Mouse (Mus musculus) ovary, adult 18-20 months (tissue): Measurements from ENCODE around the gene Ap1m1.
A peak's percentile ranks its signal among the peaks of the same experiment; 100 is the strongest.

Experiments
- DNase-seq: peaks from one replicate; pipeline ENCODE4 v3.0.0; 2022; ENCODE audit warnings: low spot score, mixed read lengths

Gene Ap1m1

GRCm38 (mm10) chr8:72239499-72240402 lies at the start of gene Ap1m1:
Ap1m1 (plus strand) TSS chr8:72240018.
- DNase-seq, result peak; percentile 98

- DNase-seq, result no peak
These were observed 49.6 kb upstream of the Ap1m1 start for GRCm38 (mm10) chr8:72190215-72190539.

GRCm38 (mm10) chr8:72192065-72192464 lies 47.8 kb upstream of the Ap1m1 start:
- no peak for DNase-seq

GRCm38 (mm10) chr8:72197997-72198396 lies 41.8 kb upstream of the Ap1m1 start:
- no peak for DNase-seq

GRCm38 (mm10) chr8:72208582-72208981 lies 31.2 kb upstream of the Ap1m1 start:
- no peak for DNase-seq

GRCm38 (mm10) chr8:72210222-72210621 lies 29.6 kb upstream of the Ap1m1 start:
- no peak for DNase-seq

GRCm38 (mm10) chr8:72210710-72211109 lies 29.1 kb upstream of the Ap1m1 start:
- DNase-seq, result no peak

- no peak for DNase-seq
These were observed 28.0 kb upstream of the Ap1m1 start for GRCm38 (mm10) chr8:72211846-72212245.

GRCm38 (mm10) chr8:72212751-72213150 lies 27.1 kb upstream of the Ap1m1 start, which contains the start of gene Cib3:
Cib3 (minus strand) TSS chr8:72212837.
- no peak for DNase-seq

GRCm38 (mm10) chr8:72213536-72213935 lies 26.3 kb upstream of the Ap1m1 start, which contains the start of gene Gm11034:
Gm11034 (minus strand) TSS chr8:72213636.
- no peak for DNase-seq

GRCm38 (mm10) chr8:72215060-72215459 lies 24.8 kb upstream of the Ap1m1 start:
- no peak for DNase-seq

GRCm38 (mm10) chr8:72215871-72216270 lies 23.9 kb upstream of the Ap1m1 start:
- no peak for DNase-seq

GRCm38 (mm10) chr8:72218781-72219540 lies 20.9 kb upstream of the Ap1m1 start:
- DNase-seq, result no peak

- peak; percentile 88 for DNase-seq
These were observed 20.1 kb upstream of the Ap1m1 start, which contains the start of gene Fam32a for GRCm38 (mm10) chr8:72219541-72220363. Fam32a (plus strand) TSS chr8:72219730.

GRCm38 (mm10) chr8:72220758-72221157 lies 19.1 kb upstream of the Ap1m1 start:
- no peak for DNase-seq

- DNase-seq, result no peak
These were observed 17.2 kb upstream of the Ap1m1 start for GRCm38 (mm10) chr8:72222656-72223055.

- DNase-seq, result no peak
These were observed 565 bp downstream of the Ap1m1 start for GRCm38 (mm10) chr8:72240403-72240763.

GRCm38 (mm10) chr8:72240951-72241350 lies 1.1 kb downstream of the Ap1m1 start:
- DNase-seq, result no peak

GRCm38 (mm10) chr8:72242226-72242625 lies 2.4 kb downstream of the Ap1m1 start:
- DNase-seq, result no peak

GRCm38 (mm10) chr8:72244610-72245009 lies 4.8 kb downstream of the Ap1m1 start:
- DNase-seq, result no peak

- no peak for DNase-seq
These were observed 17.5 kb downstream of the Ap1m1 start for GRCm38 (mm10) chr8:72257171-72257901.

GRCm38 (mm10) chr8:72257902-72258238 lies 18.1 kb downstream of the Ap1m1 start:
- DNase-seq, result no peak
